Mouse (Mus musculus) large intestine, adult 2 months (tissue): ENCODE measurements around the gene Plet1. TPM values are rescaled to one million over a fixed set of nuclear protein-coding genes. Genes with fewer than 3 reads are reported as not detected.

Experiments
- DNase-seq: peaks from one replicate; pipeline ENCODE4 v3.0.0-alpha.2; 2012; ENCODE audit warnings: low read depth, low spot score
- WGBS: fragments of 180-500 bp; shearing (Covaris S2); methylation state at CpG from one replicate; pipeline ENCODE4 v1.1.7; 2018; 5-methylcytosine and 5-hydroxymethylcytosine counted together
- polyA plus RNA-seq: library from polyadenylated mRNA; depleted of rRNA; stranded (reverse); fragments of >200 nt; gene quantifications from 2 replicates; pipeline ENCODE4 v1.2.3, GENCODE M21; 2012; rRNA removed

Plet1 gene
- 4.2 and 9.1 TPM in 2 replicates for polyA plus RNA-seq

DNA sequence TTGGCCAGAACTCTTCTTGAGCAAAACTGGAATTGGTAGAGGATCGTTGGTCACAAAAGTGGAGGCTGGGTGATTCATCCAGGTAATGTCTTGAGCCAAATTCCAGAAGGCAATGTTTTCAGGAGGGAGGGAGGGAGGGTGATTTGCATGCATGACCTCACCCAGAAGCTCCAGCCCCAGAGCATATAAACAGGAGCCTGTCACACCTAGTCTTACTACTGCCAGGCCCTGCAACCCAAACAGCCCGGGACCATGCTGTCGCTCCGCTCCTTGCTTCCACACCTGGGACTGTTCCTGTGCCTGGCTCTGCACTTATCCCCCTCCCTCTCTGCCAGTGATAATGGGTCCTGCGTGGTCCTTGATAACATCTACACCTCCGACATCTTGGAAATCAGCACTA, at the start of gene Plet1:
Plet1 (plus strand) TSS at position 215 of the 400 bp plus-strand sequence.
- WGBS: 32% methylated on average over 6 of the region's 6 CpGs
- DNase-seq: no peak

DNA sequence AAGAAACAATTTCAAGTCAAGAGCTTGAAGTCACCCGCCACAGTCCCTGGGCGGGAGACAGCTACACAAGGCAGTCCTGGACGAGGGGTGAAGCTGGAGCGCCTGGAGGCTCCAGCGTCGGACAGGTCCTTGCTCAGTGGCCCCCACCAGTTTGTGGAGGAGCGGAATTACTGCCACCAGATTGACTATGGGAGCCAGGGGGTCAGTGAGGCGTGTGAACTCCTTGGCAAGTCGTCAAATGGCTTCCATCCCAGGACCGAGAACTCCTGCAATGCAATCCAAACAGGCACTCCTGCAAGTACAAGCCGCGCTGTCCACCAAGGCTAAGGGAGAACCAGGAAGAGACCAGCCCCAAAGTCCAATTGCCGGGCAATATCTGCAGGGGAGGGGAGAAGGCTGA, 45.3 kb upstream of the Plet1 start:
- DNase-seq: no peak
- WGBS: 31% methylated on average over 13 of the region's 13 CpGs

DNA sequence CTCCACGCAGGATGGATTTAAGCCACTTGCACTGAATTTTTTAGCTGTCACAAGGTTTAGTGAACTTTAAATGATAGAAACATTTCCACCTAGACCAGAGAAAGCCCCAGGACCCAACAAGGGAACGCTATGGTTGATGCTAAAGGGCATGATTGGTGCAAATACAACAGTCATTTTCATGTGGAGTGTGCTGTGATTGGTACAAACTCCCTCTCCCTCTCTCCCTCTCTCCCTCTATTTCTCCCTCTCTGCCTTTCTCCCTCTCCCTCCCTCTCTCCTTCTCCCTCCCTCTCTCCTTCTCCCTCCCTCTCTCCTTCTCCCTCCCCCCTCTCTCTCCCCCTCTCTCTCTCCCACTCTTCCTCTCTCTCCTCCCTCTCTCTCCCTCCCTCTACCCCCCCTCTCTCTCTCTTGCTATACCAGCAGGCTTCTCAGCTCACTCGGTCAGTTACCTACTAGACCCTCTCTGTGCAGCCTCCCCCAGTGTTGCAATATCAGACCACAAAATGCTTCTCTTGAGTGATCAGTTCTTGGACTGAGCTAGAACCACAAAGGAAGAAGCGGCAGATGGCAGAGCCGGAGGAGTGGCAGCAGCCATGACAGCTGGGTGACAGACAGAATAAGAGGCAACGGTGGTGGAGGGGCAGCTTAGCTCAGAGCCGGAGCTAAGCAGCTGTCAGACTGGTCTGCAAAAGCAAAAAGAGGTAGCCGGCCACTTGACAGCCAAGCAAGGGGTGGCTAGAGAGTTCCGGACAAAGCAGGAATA, 42.7 kb upstream of the Plet1 start:
- no peak for DNase-seq
- WGBS: 59% methylated on average over 9 of the region's 9 CpGs

DNA sequence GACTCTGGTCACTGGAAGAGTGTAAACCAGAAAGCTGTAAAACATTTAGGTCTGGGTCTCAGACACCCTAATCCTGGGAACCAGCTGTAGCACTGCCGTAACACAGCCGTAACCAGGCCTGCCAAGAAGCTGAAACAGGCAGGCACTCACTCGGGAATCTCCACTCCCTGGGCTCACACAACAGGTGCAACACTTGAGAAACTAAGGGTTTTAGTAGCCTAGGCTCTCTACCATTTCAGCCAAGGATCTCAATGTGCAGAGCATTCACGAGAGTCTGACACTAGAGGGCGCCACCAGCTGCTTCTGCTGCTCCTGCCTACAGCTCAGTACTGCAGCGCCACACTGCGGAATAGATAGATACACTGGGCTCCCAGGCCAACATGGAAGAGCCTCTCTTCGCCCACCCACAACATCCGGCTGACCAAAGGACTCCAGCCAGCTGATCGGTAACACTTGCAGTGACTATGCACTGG, 42.0 kb upstream of the Plet1 start:
- 8% methylated on average over 10 of the region's 10 CpGs for WGBS
- DNase-seq: peak; percentile 64

DNA sequence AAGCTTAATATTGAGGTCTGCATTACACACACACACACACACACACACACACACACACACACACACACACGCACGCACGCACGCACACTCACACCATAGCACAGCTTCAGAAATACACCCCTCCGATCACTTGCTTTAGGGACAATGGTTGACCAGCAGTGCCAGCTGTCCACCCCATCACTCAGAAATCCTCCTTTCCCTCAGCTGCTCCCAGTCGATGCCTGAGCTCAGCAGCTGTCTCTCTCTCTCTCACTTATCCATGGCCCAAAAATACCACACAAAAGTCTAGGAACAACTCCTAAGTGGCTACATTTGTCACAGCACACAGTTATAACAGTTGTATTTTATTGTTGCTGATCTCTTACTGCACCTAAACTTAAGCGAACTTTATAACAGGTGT, 36.7 kb upstream of the Plet1 start:
- no peak for DNase-seq
- WGBS: 93% methylated on average over 7 of the region's 7 CpGs

DNA sequence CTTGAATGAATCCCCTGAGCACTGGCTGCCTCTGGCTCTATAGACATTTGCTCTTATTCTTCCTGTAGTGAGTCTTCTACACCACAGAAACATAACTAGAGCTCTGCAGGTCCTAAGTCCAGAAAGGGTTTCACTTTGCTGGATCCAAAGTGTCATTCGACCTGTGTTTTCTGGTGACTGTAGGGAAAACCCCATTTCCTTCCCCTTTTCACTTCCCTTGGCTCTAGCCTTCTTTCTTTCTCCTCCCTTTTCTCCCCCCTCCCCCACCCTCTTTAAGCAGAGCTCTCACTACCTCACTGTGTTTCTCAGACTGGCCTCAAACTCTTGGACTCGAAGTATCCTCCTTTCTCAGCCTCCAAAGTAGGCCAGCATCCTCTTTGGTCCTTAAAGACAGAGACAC, 34.8 kb upstream of the Plet1 start:
- no peak for DNase-seq
- WGBS: 25% methylated on average over 2 of the region's 2 CpGs

DNA sequence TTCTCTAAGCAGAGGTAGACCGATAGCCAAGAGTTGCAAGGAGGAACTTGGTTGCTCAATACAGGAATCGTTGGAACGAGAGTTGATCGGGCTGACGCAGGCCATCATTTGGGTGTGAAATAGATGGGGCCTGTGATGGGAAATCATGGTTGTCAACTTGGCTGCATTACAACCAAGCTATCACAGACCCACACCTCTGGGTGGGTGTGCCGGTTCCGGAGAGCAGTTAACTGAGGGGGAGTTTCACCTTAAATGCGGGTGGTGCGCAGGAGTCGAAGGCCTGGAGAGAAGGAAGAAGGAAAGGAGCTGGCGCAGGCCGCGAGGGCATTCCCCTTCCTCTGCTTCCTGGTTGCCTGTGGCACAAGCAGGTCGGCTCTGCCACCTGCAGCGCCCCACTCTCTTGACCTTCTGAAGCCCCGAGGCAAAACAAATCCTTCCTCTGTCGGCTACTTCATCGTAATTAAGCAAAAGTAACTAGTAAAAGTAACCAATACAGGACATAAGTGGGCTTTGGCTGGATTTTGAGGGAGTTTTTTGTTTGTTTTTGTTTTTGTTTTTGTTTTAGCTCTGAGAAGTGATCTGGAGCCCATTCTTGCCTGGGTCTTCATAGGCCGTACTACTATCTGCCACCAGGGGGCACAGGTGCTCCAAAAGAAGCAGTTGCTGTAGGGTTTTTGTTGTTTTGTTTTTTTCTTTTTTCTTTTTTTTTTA, 31.7 kb upstream of the Plet1 start:
- WGBS: 24% methylated on average over 19 of the region's 19 CpGs
- no peak for DNase-seq

DNA sequence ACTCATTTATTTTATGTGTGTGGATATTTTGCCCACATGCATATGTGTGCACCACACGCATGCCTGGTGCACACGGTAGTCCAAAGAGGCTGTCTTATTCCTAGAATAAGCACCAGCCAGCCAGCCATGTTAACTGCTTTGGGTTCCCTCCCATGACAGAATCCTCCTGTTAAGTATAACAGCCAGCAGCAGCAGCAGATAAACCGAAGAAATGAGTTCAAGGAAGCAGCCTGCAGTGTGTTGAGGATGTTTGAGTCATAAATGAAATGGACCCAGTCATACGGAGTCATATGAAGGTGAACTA, 31.2 kb upstream of the Plet1 start:
- 11% methylated on average over 4 of the region's 4 CpGs for whole genome bisulfite sequencing
- no peak for DNase-seq

DNA sequence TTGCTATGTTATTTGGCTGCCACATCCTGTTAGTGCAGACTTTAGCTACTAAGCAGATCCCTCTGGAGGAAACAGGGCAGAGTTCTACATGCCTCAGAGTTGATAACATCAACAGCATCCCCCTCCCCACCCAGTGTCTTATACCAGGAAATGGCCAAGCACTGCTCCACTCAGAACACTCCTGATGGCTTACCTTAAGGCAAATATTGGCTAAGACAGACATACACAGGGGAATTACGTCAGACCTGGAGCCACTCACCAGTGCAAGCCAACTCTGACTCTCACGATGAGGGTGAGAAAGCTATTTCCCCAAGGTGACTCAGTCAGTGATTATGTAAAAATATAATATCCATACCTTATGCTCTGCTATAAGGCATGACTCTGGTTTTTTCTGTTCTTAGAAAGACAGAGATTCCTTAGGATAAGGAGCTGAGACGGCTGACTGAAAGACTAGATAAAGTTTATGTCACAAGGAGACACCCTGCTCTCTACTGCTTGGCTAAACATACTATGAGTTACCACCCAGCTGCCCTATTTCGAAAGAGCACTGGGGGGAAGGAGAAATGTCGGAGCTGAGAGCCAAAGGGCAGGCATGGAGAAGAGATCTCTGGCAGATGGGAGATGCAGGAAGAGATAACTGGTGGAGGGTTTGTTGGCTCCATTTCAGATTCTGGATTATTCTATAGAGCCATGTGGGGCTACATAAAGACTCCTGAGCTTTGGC, 23.8 kb upstream of the Plet1 start:
- no peak for DNase-seq
- WGBS: 37% methylated on average over 5 of the region's 5 CpGs

DNA sequence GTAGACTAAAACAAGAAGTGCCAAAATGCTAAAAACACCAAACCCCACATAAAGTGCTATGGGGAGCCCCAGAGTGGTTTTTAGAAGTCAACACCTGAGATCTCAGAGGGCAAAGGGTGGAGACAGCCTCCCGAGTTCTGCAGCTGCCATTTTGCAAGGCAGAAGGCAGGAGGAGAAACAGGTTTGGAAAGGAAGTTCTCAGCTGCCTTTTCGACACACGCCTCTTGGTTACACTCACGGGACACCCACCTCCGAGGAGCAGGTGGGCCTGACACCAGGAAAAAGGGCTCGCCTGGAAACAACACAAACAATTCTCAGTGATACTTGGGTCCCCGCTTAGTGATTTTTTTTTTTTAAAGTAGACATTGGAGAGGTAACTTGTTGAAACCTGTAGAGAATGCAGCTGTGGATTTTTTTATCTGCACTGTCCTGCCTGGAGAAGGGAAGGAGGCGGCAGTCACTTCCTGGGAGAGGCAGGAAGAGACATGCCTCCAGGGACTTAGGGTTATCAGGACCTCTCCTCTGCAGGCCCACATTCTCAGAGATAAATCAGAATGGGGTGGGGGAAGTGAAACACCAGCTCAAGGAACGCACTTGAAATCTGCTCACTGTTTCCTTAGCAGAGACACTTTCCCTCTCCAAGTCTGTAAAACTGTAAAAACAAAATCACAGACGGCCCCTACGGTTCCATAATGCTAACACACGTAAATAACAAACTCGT, 23.0 kb upstream of the Plet1 start:
- DNase-seq: no peak
- 51% methylated on average over 13 of the region's 13 CpGs for WGBS

DNA sequence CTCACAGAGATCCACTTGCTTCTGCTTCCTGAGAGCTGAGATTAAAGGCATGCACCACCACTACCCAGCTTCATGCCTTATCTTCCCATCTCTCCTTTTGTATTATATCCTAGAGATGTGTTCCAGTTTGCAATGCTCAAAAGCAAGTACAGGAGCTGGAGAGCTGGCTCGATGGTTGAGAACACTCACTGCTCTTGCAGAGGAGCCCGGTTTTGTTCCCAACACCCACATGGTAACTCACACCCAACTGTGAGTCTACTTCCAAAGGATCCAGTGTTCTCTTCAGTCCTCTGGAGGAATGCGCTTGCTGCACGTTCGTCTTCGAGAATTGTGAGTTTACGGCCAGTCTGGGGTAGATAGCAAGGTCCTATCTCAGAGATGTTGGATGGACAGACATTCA, 19.0 kb upstream of the Plet1 start:
- WGBS: 84% methylated on average over 7 of the region's 7 CpGs
- DNase-seq: no peak

DNA sequence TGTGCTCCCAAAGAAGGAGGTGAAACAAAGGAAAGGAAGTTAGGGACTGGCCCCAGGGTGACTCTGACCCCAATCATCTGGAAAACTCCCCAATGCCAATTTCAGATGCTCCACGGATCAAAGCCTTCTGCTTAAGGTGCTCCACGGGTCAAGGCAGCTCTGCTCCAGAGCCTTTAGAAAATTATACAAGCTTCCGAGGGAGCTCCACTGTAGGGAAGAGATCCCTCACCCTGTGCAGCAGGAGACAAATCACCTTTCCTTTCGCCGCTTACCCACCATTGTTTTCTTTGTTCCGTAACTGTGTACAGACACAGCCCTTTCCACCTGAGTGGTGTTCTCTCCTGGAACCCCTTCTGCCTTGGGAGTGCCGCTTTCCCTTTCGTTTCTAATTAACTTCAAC, 18.6 kb upstream of the Plet1 start:
- no peak for DNase-seq
- WGBS: 61% methylated on average over 8 of the region's 8 CpGs

DNA sequence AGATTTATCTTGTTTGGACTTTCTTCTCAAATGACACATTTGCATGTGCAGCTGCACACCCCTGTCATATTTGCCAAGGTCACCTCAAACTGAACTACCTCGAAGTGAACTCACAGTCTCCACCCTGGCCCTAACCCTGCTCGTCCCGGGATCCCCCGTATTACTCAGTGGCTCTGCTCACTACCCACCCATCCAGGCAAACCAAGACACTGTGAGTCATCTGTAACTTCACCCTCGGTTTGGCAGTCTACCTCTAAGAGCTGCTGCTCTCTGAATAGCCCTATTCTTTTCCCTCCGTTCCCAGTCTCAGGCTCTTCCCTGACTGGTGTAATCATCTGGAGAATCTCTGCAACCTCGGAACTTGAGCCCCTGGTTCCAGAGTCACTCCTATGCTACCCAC, 17.7 kb upstream of the Plet1 start:
- DNase-seq: no peak
- WGBS: 17% methylated on average over 7 of the region's 7 CpGs

DNA sequence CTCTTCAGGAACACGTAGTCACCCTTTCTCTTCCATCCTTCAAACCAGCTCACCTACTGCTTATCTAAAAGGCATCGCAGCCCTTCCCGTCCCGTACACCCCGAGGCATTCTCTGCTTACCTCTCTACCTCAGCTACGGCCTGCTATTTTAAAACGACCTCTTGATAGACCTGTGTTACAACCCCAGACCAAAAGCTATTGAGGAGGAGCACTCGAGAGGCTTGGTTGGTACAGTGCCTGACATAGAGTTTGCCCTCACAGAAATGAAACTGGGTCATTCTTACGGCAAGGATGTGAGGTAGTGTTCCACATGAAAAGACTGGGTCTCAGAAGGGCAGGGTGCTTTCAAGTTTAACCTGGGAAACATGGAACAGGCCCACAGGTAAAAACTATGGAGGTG, 17.1 kb upstream of the Plet1 start:
- no peak for DNase-seq
- 91% methylated on average over 9 of the region's 9 CpGs for WGBS

DNA sequence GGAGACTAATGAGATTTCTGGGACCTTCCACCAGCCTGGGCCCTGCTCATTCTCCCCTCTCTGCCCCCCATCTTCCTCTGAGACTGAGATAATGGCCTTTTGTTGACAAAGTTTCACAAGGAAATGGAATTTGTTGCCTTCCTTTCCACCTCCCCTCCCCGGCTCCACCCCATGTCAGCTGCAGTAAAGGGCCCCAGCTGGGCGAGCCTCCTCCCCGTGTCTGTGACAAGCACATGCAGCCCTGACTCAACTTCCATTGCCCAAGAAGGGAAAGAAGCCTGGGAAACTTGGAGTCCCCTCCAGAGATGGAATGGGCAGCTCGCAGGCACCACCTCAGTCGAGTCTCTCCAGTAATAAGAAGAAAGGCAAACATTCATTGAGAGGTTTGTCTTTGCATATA, 15.5 kb upstream of the Plet1 start:
- 14% methylated on average over 5 of the region's 5 CpGs for WGBS
- DNase-seq: no peak

DNA sequence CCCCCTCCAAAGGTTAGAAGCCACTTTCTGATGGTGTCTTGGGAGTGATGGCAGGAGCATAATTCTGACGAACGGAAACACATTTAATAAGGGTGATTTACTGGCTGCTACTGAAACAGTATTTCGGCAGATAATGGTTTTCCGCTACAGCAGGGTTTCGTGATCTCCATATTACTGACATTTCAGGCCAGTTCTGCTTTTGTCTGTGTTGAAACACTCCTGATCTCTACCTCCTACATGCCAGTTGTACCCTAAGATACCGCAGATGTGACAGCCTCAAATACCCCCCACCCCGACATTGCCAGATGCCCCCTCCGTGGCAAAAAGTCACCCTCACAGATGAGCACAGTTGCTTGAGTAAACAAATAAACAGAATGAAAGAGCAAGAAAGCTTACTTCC, 14.8 kb upstream of the Plet1 start:
- no peak for DNase-seq
- WGBS: 63% methylated on average over 8 of the region's 8 CpGs

DNA sequence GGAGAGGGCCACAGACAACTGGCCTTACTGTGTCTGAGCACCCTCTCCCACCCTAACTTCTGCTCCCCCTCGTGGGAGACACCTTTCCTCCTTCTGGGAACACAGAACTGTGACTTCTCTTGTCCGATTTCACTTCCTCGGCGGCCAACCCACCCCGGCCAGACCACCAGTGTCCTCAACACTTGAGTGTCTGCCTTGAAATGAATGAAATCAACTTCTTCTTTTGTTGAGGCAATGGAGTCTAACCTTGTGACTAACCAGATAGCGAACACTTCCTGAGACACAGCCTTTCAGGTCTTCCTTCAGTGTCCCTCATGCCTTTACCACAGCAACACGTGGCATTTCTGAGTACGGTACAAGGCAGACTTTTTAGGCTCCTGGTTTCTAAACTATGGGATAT, 11.6 kb upstream of the Plet1 start:
- 82% methylated on average over 8 of the region's 8 CpGs for WGBS
- no peak for DNase-seq

DNA sequence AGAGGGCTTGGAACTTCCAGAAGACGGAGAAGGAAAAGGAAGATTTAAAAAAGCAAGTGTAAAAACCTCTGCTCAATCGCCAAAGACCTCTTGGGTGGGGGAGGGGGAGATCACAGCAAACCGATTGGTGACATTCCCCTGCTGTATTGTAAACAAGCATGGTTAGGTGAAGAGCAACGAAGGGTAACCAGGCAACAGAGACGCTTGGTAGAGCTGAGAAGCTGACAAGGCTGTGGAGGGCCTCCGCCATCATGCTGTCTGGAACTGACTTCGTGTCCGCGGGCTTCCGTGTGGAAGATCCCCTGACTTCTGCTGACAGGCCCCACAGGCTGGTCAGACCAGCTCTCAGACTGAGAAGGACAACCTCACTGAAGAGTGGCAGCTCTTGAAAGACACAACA, 8.8 kb upstream of the Plet1 start:
- 38% methylated on average over 10 of the region's 10 CpGs for WGBS
- no peak for DNase-seq

DNA sequence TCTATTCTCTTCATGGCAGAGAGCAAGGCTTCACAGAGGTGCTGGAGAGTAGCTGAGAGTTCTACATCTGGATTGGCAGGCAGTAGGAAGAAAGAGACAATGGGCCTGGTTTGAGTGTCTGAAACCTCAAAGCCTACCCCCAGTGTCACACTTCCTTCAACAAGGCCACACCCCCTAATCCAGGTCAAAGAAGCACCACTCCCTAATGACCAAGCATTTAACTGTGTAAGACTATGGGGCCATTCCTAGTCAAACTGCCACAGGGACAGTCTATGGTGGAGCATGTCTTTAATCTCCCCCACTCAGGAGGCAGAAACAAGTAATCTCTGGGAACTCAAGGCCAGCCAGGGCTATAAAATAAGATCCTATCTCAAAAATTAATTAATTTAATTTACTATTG, 3.5 kb upstream of the Plet1 start:
- DNase-seq: no peak

DNA sequence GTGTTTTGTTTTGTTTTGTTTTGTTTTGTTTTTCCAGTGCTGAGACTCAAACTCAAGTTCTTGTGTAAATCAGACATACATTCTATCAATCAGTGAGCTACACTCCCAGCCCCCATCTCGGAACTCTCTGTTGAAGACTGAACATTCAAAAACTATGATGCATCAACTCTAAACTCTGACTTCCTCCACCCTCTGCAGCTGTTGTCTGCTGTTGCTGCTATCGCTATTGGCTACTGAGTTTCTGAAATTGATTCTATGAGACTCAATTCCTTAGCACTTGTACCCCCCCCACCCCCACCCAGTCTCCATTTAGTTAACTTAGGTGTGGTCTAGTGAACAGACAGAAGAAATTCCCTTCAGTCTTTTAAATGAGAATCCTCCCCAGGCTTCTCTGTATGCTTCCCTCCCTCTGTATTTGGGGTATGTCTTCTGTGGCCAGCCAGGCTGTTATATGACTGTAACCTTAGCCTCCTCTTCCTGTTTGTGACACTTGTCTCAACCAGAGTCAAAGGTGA, 2.7 kb upstream of the Plet1 start:
- no peak for DNase-seq
- 62% methylated on average over 2 of the region's 2 CpGs for WGBS
